Mouse (Mus musculus): ENCODE results near the gene Fli1. TPM values are rescaled to one million over a fixed set of nuclear protein-coding genes. Genes with fewer than 3 reads are reported as not detected.
A peak's percentile ranks its signal among the peaks of the same experiment; 100 is the strongest.

Gene Fli1
- total and polyA plus RNA-seq, 2 experiments from 2014 or later, result 19.0 to 29.5 TPM

DNA sequence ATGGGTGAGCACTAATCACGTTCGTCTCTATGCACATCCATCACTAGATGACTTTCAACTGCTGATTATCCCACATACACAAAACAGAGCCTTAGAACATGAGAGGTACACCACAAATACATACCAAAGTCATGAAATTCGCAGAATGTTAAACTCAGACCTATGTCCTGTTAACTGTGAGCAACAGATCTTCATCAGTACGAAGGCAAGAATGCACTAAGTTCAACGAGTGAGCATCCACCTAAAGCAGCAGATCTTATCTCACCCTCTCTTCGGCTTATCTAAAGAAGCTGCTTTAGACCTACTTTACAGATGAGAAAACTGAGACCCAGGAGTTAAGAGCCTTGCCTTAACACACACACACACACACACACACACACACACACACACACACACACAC is 5.0 kb downstream of the Fli1 start:
- TF ChIP-seq EP300 (IDR thresholded peaks at IDR 0.05; ENCODE audit: low read depth) (no peak), CTCF (IDR thresholded peaks at IDR 0.05; ENCODE audit: low read depth) (no peak)
- Histone ChIP-seq H3K9me3 (replicated peaks; ENCODE audit: control insufficient read depth, low read length) (no peaks in the 10 kb centered on the region), H3K4me1 (ENCODE audit: control insufficient read depth, insufficient read depth) (0 out of 2 replicates have a peak, but pooled peaks cover 4% of the 10 kb centered on the region), H3K27me3 (ENCODE audit: control insufficient read depth, insufficient read depth, low read length) (peaks cover 6% of the 10 kb centered on the region; the same call in 1 of the 2 replicates), H3K36me3 (replicated peaks; ENCODE audit: control insufficient read depth, insufficient read depth, low read length) (no peaks in the 10 kb centered on the region), H3K4me3 (ENCODE audit: low read depth, low read length) (peak overlapping the region; percentile 79), H3K27ac (ENCODE audit: low read depth) (no peak overlapping the region), H3K9ac (replicated peaks; ENCODE audit: low read depth, low read length) (no peak overlapping the region), H3K4me2 (ENCODE audit: low read depth, low read length) (peak overlapping the region; percentile 88)
- ATAC-seq (ENCODE audit: insufficient read depth, low read depth) (no peak), DNase-seq (ENCODE audit: low spot score) (no peak)
- 52% methylated on average over 6 of the region's 6 CpGs for WGBS

GRCm38 (mm10) chr9:32535201-32535955 is 7.3 kb downstream of the Fli1 start:
- Histone ChIP-seq H3K4me3 (ENCODE audit: low read depth, low read length) (no peak overlapping the region), H3K27me3 (ENCODE audit: control insufficient read depth, insufficient read depth, low read length) (no peaks in the 10 kb centered on the region), H3K36me3 (replicated peaks; ENCODE audit: control insufficient read depth, insufficient read depth, low read length) (no peaks in the 10 kb centered on the region), H3K4me2 (ENCODE audit: low read depth, low read length) (peak overlapping the region; percentile 20; the same call in 1 of the 2 replicates), H3K9ac (replicated peaks; ENCODE audit: low read depth, low read length) (no peak overlapping the region), H3K27ac (ENCODE audit: low read depth) (no peak overlapping the region), H3K4me1 (ENCODE audit: control insufficient read depth, insufficient read depth) (0 out of 2 replicates have a peak, but pooled peaks cover 4% of the 10 kb centered on the region), H3K9me3 (replicated peaks; ENCODE audit: control insufficient read depth, low read length) (no peaks in the 10 kb centered on the region)
- DNase-seq (ENCODE audit: low spot score) (no peak), ATAC-seq (ENCODE audit: insufficient read depth, low read depth) (no peak)
- 39% methylated on average over 2 of the region's 2 CpGs for WGBS
- TF ChIP-seq CTCF (IDR thresholded peaks at IDR 0.05; ENCODE audit: low read depth) (no peak), EP300 (IDR thresholded peaks at IDR 0.05; ENCODE audit: low read depth) (no peak)

DNA sequence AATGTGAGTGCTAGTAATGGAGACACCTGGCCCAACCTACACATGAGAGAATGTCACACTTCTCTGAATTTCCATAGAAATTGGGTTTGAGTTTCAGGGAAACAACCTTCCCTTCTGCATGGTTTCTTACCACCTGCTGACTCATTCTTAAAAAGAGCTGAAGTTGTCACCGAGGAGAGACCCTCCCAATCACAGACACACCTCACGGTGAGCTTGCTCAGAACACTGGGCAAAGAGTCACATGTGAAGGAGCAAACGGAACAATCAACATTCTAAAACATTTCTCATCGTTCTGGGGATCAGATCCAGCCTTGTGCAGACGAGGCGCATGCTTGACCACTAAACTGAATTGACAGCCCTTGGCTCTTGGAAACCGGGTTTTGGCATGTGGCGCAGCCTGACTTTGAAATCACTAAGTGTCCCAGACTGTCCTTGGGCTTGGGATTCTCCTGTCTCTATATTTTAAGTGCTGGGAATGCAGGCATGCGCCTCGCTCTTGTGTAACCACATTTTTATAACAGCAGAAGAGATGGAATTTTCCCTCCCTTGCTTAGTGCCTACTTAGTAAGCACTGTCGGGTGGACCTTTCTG is 8.5 kb downstream of the Fli1 start:
- Histone ChIP-seq H3K4me3 (ENCODE audit: low read depth, low read length) (no peak overlapping the region), H3K9ac (replicated peaks; ENCODE audit: low read depth, low read length) (no peak overlapping the region), H3K4me2 (ENCODE audit: low read depth, low read length) (no peak overlapping the region), H3K4me1 (ENCODE audit: control insufficient read depth, insufficient read depth) (0 out of 2 replicates have a peak, but pooled peaks cover 4% of the 10 kb centered on the region), H3K27me3 (ENCODE audit: control insufficient read depth, insufficient read depth, low read length) (no peaks in the 10 kb centered on the region), H3K27ac (ENCODE audit: low read depth) (no peak overlapping the region), H3K36me3 (replicated peaks; ENCODE audit: control insufficient read depth, insufficient read depth, low read length) (no peaks in the 10 kb centered on the region), H3K9me3 (replicated peaks; ENCODE audit: control insufficient read depth, low read length) (no peaks in the 10 kb centered on the region)
- DNase-seq (ENCODE audit: low spot score) (no peak), ATAC-seq (ENCODE audit: insufficient read depth, low read depth) (no peak)
- TF ChIP-seq EP300 (IDR thresholded peaks at IDR 0.05; ENCODE audit: low read depth) (no peak), CTCF (IDR thresholded peaks at IDR 0.05; ENCODE audit: low read depth) (no peak)
- 64% methylated on average over 11 of the region's 11 CpGs for WGBS

GRCm38 (mm10) chr9:32531588-32531987 is 11.1 kb downstream of the Fli1 start:
- TF ChIP-seq CTCF (IDR thresholded peaks at IDR 0.05; ENCODE audit: low read depth) (no peak), EP300 (IDR thresholded peaks at IDR 0.05; ENCODE audit: low read depth) (no peak)
- no peak for ATAC-seq (ENCODE audit: insufficient read depth, low read depth)
- 60% methylated on average over 4 of the region's 4 CpGs for whole genome bisulfite sequencing
- Histone ChIP-seq H3K4me3 (ENCODE audit: low read depth, low read length) (no peak overlapping the region), H3K27ac (ENCODE audit: low read depth) (peak overlapping the region; percentile 25; the same call in 1 of the 2 replicates), H3K9ac (replicated peaks; ENCODE audit: low read depth, low read length) (no peak overlapping the region), H3K9me3 (replicated peaks; ENCODE audit: control insufficient read depth, low read length) (no peaks in the 10 kb centered on the region), H3K27me3 (ENCODE audit: control insufficient read depth, insufficient read depth, low read length) (no peaks in the 10 kb centered on the region), H3K4me1 (ENCODE audit: control insufficient read depth, insufficient read depth) (0 out of 2 replicates have a peak, but pooled peaks cover 7% of the 10 kb centered on the region), H3K4me2 (ENCODE audit: low read depth, low read length) (no peak overlapping the region), H3K36me3 (replicated peaks; ENCODE audit: control insufficient read depth, insufficient read depth, low read length) (no peaks in the 10 kb centered on the region)
- DNase-seq (ENCODE audit: low spot score), result no peak

- Histone ChIP-seq H3K9ac (replicated peaks; ENCODE audit: low read depth, low read length) (no peak overlapping the region), H3K4me3 (ENCODE audit: low read depth, low read length) (no peak overlapping the region), H3K36me3 (replicated peaks; ENCODE audit: control insufficient read depth, insufficient read depth, low read length) (no peaks in the 10 kb centered on the region), H3K9me3 (replicated peaks; ENCODE audit: control insufficient read depth, low read length) (no peaks in the 10 kb centered on the region), H3K4me2 (ENCODE audit: low read depth, low read length) (no peak overlapping the region), H3K27ac (ENCODE audit: low read depth) (0 out of 2 replicates have a peak overlapping the region, but pooled peaks have one; percentile 30), H3K27me3 (ENCODE audit: control insufficient read depth, insufficient read depth, low read length) (no peaks in the 10 kb centered on the region), H3K4me1 (ENCODE audit: control insufficient read depth, insufficient read depth) (0 out of 2 replicates have a peak, but pooled peaks cover 7% of the 10 kb centered on the region)
- TF ChIP-seq EP300 (IDR thresholded peaks at IDR 0.05; ENCODE audit: low read depth) (no peak), CTCF (IDR thresholded peaks at IDR 0.05; ENCODE audit: low read depth) (no peak)
- ATAC-seq (ENCODE audit: insufficient read depth, low read depth) (no peak), DNase-seq (ENCODE audit: low spot score) (no peak)
- 61% methylated on average over 1 of the region's 1 CpGs for WGBS
These were observed 11.7 kb downstream of the Fli1 start for GRCm38 (mm10) chr9:32530975-32531374.
